ENCODE assay signal across 9 mouse cellular contexts in the genomic region with DNA sequence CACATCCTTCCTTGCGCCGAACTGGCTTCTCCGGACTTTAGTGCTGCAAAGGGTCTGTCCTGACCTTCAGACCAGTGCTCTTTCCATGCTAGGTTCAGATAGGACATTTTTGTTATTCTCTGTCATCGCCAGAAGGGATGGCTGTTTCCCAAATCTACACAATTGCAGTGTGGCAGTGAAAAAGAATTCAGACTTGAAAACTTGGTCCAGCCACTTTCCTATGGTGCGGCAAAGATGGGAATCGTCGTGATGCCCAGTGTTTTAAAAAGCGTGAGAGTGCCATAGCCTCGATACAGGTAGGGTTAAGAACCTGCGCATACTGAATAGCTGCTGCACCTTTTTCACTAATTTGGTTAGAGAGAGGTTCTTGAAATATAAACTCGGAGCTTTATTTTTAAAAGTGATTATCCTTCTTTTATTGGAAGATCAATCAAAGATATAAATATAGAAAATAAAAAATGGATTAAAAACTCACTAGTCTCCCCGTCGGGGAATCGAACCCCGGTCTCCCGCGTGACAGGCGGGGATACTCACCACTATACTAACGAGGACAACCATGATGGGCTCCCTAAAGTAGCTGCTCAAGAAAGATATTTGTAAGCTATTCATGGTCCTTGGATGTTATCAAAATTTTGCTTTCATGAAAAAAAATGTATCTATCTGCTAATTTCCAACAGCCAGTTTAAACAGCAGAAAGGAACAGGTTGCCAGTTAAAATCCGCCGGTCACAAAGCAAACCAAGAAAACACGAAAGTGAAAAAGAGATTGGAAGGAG. TPM values are rescaled to one million over a fixed set of nuclear protein-coding genes. Genes with fewer than 3 reads are reported as not detected.
DNase-seq lines count a peak whose midpoint lies in the region; ATAC-seq and TF ChIP-seq lines count a peak whose summit lies in the region.
"Had no signal": no experiment of that assay in that cellular context is flagged by ENCODE, and none has a peak within 500 bp of the region (broad histone marks: within the 10 kb centered on the region; RNA-seq: fewer than 3 reads in every experiment).

No protein-coding gene starts in this region.

- H3K4me2 ChIP-seq in forebrain, postnatal 0 days (ENCODE audit: low read depth): peak overlapping the region; percentile 52
- peak overlapping the region; percentile 55 for H3K4me2 ChIP-seq in lung, embryonic 14.5 days

- 3% methylated on average over 22 of the region's 22 CpGs for WGBS in cerebellum, adult 2 months
- 3% methylated on average over 22 of the region's 22 CpGs for WGBS in forebrain, postnatal 0 days
- 4% methylated on average over 22 of the region's 22 CpGs for WGBS in hindbrain, embryonic 10.5 days
- 4% methylated on average over 22 of the region's 22 CpGs for WGBS in lung, embryonic 14.5 days

- no peaks in the 10 kb centered on the region for H3K27me3 ChIP-seq in MEL (ENCODE audit: control insufficient read depth in 1 of 2, insufficient read depth in 2 of 2, low read length in 2 of 2)
- H3K27me3 ChIP-seq in cerebellum, adult 2 months (ENCODE audit: control insufficient read depth, insufficient read depth, low read length): no peaks in the 10 kb centered on the region
- H3K27me3 ChIP-seq in forebrain, postnatal 0 days (ENCODE audit: insufficient read depth, low read length): no peaks in the 10 kb centered on the region
- peaks cover 49% of the 10 kb centered on the region for H3K27me3 ChIP-seq in hindbrain, embryonic 10.5 days (ENCODE audit: insufficient read depth, poor library complexity, severe bottlenecking)
- no peaks in the 10 kb centered on the region; the same call in 1 of the 2 replicates for H3K27me3 ChIP-seq in lung, embryonic 14.5 days (ENCODE audit: insufficient read depth, low read length)

- TF ChIP-seq POLR2A in MEL (IDR thresholded peaks at IDR 0.05; ENCODE audit: control insufficient read depth in 1 of 2, insufficient read depth in 1 of 2, low read depth in 1 of 2, low read length in 2 of 2, poor library complexity in 1 of 2): no peak
- TF ChIP-seq POLR2A in cerebellum, adult 2 months (IDR thresholded peaks at IDR 0.05; ENCODE audit: borderline replicate concordance, insufficient read depth, low read length): no peak

- no peak for TF ChIP-seq CTCF in MEL (IDR thresholded peaks at IDR 0.05 in 2 of 3, conservative IDR thresholded peaks at IDR 0.05 in 1 of 3; ENCODE audit: control insufficient read depth in 1 of 3, insufficient read depth in 1 of 3, low read depth in 2 of 3, low read length in 3 of 3, poor library complexity in 1 of 3, severe bottlenecking in 1 of 3)
- no peak for TF ChIP-seq CTCF in cerebellum, adult 2 months (IDR thresholded peaks at IDR 0.05; ENCODE audit: borderline replicate concordance, insufficient read depth, low read depth, low read length)
- 0 out of 2 replicates have a peak, but pooled peaks have one; percentile 9 for TF ChIP-seq CTCF in forebrain, postnatal 0 days (IDR thresholded peaks at IDR 0.05; ENCODE audit: low read depth)
- 0 out of 2 replicates have a peak, but pooled peaks have one; percentile 7 for TF ChIP-seq CTCF in lung, embryonic 14.5 days (IDR thresholded peaks at IDR 0.05; ENCODE audit: low read depth)

- H3K79me2 ChIP-seq in MEL (ENCODE audit: control insufficient read depth, insufficient read depth, low read length, poor library complexity): no peaks in the 10 kb centered on the region; the same call in 1 of the 2 replicates

- H3K27ac ChIP-seq in MEL (ENCODE audit: control insufficient read depth, low read depth, low read length): no peak overlapping the region
- no peak overlapping the region for H3K27ac ChIP-seq in cerebellum, adult 2 months (ENCODE audit: insufficient read depth, low read length)
- no peak overlapping the region for H3K27ac ChIP-seq in forebrain, postnatal 0 days (ENCODE audit: low read depth, low read length)
- H3K27ac ChIP-seq in hindbrain, embryonic 10.5 days: no peak overlapping the region
- no peak overlapping the region for H3K27ac ChIP-seq in lung, embryonic 14.5 days (ENCODE audit: low read depth)

- TF ChIP-seq RAD21 in MEL (IDR thresholded peaks at IDR 0.05; ENCODE audit: low read depth, low read length): no peak

- peak; percentile 61 for ATAC-seq in forebrain, postnatal 0 days
- ATAC-seq in lung, embryonic 14.5 days (ENCODE audit: insufficient read depth): peak; percentile 55

- peak overlapping the region; percentile 30 to 60 for H3K4me3 ChIP-seq in MEL (ENCODE audit: control insufficient read depth in 1 of 2, insufficient read depth in 1 of 2, low read depth in 2 of 2, low read length in 2 of 2)
- peak overlapping the region; percentile 57 for H3K4me3 ChIP-seq in cerebellum, adult 2 months (replicated peaks; ENCODE audit: insufficient read depth, low read depth, low read length)
- peak overlapping the region; percentile 48 for H3K4me3 ChIP-seq in forebrain, postnatal 0 days (ENCODE audit: low read depth, low read length)
- peak overlapping the region; percentile 91 for H3K4me3 ChIP-seq in hindbrain, embryonic 10.5 days
- H3K4me3 ChIP-seq in lung, embryonic 14.5 days (ENCODE audit: low read depth, low read length): peak overlapping the region; percentile 27

- no peaks in the 10 kb centered on the region for H3K9me3 ChIP-seq in MEL (replicated peaks; ENCODE audit: insufficient read depth, low read length)
- no peaks in the 10 kb centered on the region for H3K9me3 ChIP-seq in forebrain, postnatal 0 days (ENCODE audit: low read length)
- no peaks in the 10 kb centered on the region for H3K9me3 ChIP-seq in hindbrain, embryonic 10.5 days
- no peaks in the 10 kb centered on the region for H3K9me3 ChIP-seq in lung, embryonic 14.5 days (ENCODE audit: low read depth, low read length)

- H3K4me1 ChIP-seq in MEL (ENCODE audit: control insufficient read depth in 1 of 2, insufficient read depth in 2 of 2, low read length in 2 of 2): peaks cover 0 to 7% of the 10 kb centered on the region in 2 experiments; a peak in 2 of 4 replicates
- H3K4me1 ChIP-seq in cerebellum, adult 2 months (ENCODE audit: control insufficient read depth, insufficient read depth, low read length): no peaks in the 10 kb centered on the region
- no peaks in the 10 kb centered on the region for H3K4me1 ChIP-seq in forebrain, postnatal 0 days (ENCODE audit: insufficient read depth)
- H3K4me1 ChIP-seq in hindbrain, embryonic 10.5 days (replicated peaks): peaks cover 31% of the 10 kb centered on the region
- no peaks in the 10 kb centered on the region for H3K4me1 ChIP-seq in lung, embryonic 14.5 days (ENCODE audit: insufficient read depth)

- peak overlapping the region; percentile 37 for H3K9ac ChIP-seq in MEL (ENCODE audit: control insufficient read depth, low read depth, low read length, poor library complexity, severe bottlenecking)
- H3K9ac ChIP-seq in forebrain, postnatal 0 days: no peak overlapping the region; the same call in 1 of the 2 replicates
- no peak overlapping the region for H3K9ac ChIP-seq in lung, embryonic 14.5 days

- TF ChIP-seq EP300 in MEL (IDR thresholded peaks at IDR 0.05; ENCODE audit: low read depth in 1 of 2, low read length in 2 of 2): no peak

- H3K36me3 ChIP-seq in MEL (ENCODE audit: control insufficient read depth in 1 of 2, insufficient read depth in 2 of 2, low read length in 2 of 2): peaks cover 0 to 11% of the 10 kb centered on the region in 2 experiments; a peak in 2 of 4 replicates
- H3K36me3 ChIP-seq in forebrain, postnatal 0 days (ENCODE audit: insufficient read depth): no peaks in the 10 kb centered on the region
- no peaks in the 10 kb centered on the region for H3K36me3 ChIP-seq in hindbrain, embryonic 10.5 days
- no peaks in the 10 kb centered on the region for H3K36me3 ChIP-seq in lung, embryonic 14.5 days (ENCODE audit: insufficient read depth)

- DNase-seq in MEL (ENCODE audit: low read depth, low spot score): peak; percentile 89
- peak; percentile 81 to 87 for DNase-seq in cerebellum, adult 2 months
- peak; percentile 93 for DNase-seq in forebrain, postnatal 0 days
- DNase-seq in hindbrain, embryonic 10.5 days (ENCODE audit: low spot score): peak; percentile 52
- DNase-seq in layer of hippocampus, adult 8-10 months (ENCODE audit: low spot score in 2 of 2): peak; percentile 49 to 81
- peak; percentile 95 for DNase-seq in lung, embryonic 14.5 days
- peak; percentile 57 for DNase-seq in ovary, postnatal 36 days (ENCODE audit: low spot score)
- DNase-seq in thymus, postnatal 25 days: peak; percentile 79

TF ChIP-seq in MEL, 35 proteins besides CTCF, POLR2A, EP300 and RAD21:
- TF ChIP-seq ZC3H11A (IDR thresholded peaks at IDR 0.05; ENCODE audit: low read depth, low read length): no peak
- no peak for TF ChIP-seq UBTF (IDR thresholded peaks at IDR 0.05; ENCODE audit: borderline replicate concordance, insufficient read depth, low read depth, low read length)
- peak; percentile 73 for TF ChIP-seq GATA1 (IDR thresholded peaks at IDR 0.05; ENCODE audit: low read depth, low read length)
- TF ChIP-seq GABPA (IDR thresholded peaks at IDR 0.05; ENCODE audit: low read depth, low read length): no peak
- TF ChIP-seq MYB (IDR thresholded peaks at IDR 0.05; ENCODE audit: low read depth, low read length): no peak
- no peak for TF ChIP-seq ZMIZ1 (IDR thresholded peaks at IDR 0.05; ENCODE audit: low read depth, low read length)
- peak; percentile 100 for TF ChIP-seq TBP (IDR thresholded peaks at IDR 0.05; ENCODE audit: low read depth, low read length)
- TF ChIP-seq TCF12 (IDR thresholded peaks at IDR 0.05; ENCODE audit: low read depth, low read length): no peak
- TF ChIP-seq BHLHE40 (IDR thresholded peaks at IDR 0.05; ENCODE audit: borderline replicate concordance, low read depth, low read length): no peak

RNA-seq across cellular contexts. Expression of a gene that starts 18.0 kb away (rescaled TPM):
- total RNA-seq in MEL (2012; rRNA removed): not detected in 2 replicates
- polyA plus RNA-seq in MEL (2012; ENCODE audit: insufficient read depth in 1 of 2, insufficient read length in 2 of 2, low read depth in 1 of 2, low replicate concordance in 2 of 2, missing spikeins in 1 of 2): not detected
- polyA plus RNA-seq in cerebellum, adult 2 months (2012; rRNA removed): 0.18 and 0.22 TPM in 2 replicates
- 0.76 TPM in 1 of 2 replicates, not detected in the other for total RNA-seq in forebrain, postnatal 0 days (2014; rRNA removed)
- 0.44 and 0.67 TPM in 2 replicates for polyA plus RNA-seq in forebrain, postnatal 0 days (2015; fragmentation: Nextera tagmentation; extraction: Ambion mirVana)
- 0.30 and 0.64 TPM in 2 replicates for polyA plus RNA-seq in hindbrain, embryonic 10.5 days (2016; fragmentation: Nextera tagmentation; extraction: Ambion mirVana)
- 1 to 10 TPM in 2 of 4 experiments, not detected in 2; 1.5 to 1.7 TPM for total RNA-seq in layer of hippocampus, adult 8-10 months (2022)
- polyA plus RNA-seq in lung, embryonic 14.5 days (2014; fragmentation: Nextera tagmentation; extraction: Ambion mirVana): 0.35 and 0.47 TPM in 2 replicates
- polyA plus RNA-seq: testis, adult 2 months had no signal

RNA-seq across cellular contexts. Expression of a gene that starts 28.0 kb away (rescaled TPM):
- total RNA-seq in MEL (2012; rRNA removed): 0.39 and 0.62 TPM in 2 replicates
- polyA plus RNA-seq in MEL (2012; ENCODE audit: insufficient read depth in 1 of 2, insufficient read length in 2 of 2, low read depth in 1 of 2, low replicate concordance in 2 of 2, missing spikeins in 1 of 2): 1 to 10 TPM in 1 of 2 experiments, not detected in 1; 6.1 TPM
- polyA plus RNA-seq in cerebellum, adult 2 months (2012; rRNA removed): 5.2 and 6.0 TPM in 2 replicates
- 13.5 and 14.9 TPM in 2 replicates for total RNA-seq in forebrain, postnatal 0 days (2014; rRNA removed)
- 13.9 and 14.6 TPM in 2 replicates for polyA plus RNA-seq in forebrain, postnatal 0 days (2015; fragmentation: Nextera tagmentation; extraction: Ambion mirVana)
- 4.7 and 7.6 TPM in 2 replicates for polyA plus RNA-seq in hindbrain, embryonic 10.5 days (2016; fragmentation: Nextera tagmentation; extraction: Ambion mirVana)
- total RNA-seq in layer of hippocampus, adult 8-10 months (2022): 10 to 100 TPM; 10.6 to 67.7 (median 34.1) TPM
- 10.8 and 14.3 TPM in 2 replicates for polyA plus RNA-seq in lung, embryonic 14.5 days (2014; fragmentation: Nextera tagmentation; extraction: Ambion mirVana)

Comparison
In these comparisons a context has a peak if more than half of its experiments do, and no peak if none do; other contexts are left out.
1. H3K4me3 ChIP-seq: peak in every context shown above with its lines; median percentile 91 in hindbrain, embryonic 10.5 days; 57 in cerebellum, adult 2 months; 48 in forebrain, postnatal 0 days; 45 in MEL; 27 in lung, embryonic 14.5 days.
2. CTCF ChIP-seq: peak in forebrain, postnatal 0 days (single experiment) and lung, embryonic 14.5 days (single experiment); none in MEL (0 of 3) and cerebellum, adult 2 months (single experiment).
3. Peak in every context shown above with its lines, with median percentiles within 50 percentile points of each other: DNase-seq.